Mouse (Mus musculus): ENCODE measurements around the gene Mrps34. TPM values are rescaled to one million over a fixed set of nuclear protein-coding genes. Genes with fewer than 3 reads are reported as not detected.

Gene Mrps34
- total and polyA plus RNA-seq, 3 experiments: 56.5 to 80.5 (median 57.2) TPM

- Histone ChIP-seq H3K36me3 (replicated peaks in 1 of 2; ENCODE audit: control insufficient read depth in 1 of 2, insufficient read depth in 1 of 2, low read length in 1 of 2) (peaks cover 32 to 71% of the 10 kb centered on the region in 2 experiments), H3K27ac (ENCODE audit: insufficient read depth, low read depth) (no peak overlapping the region), H3K4me1 (ENCODE audit: control insufficient read depth in 1 of 2, insufficient read depth in 2 of 2) (peaks cover 16 to 44% of the 10 kb centered on the region in 2 experiments), H3K79me2 (replicated peaks; ENCODE audit: control insufficient read depth, extremely low read depth, insufficient read depth, poor library complexity, severe bottlenecking) (no peaks in the 10 kb centered on the region; the same call in 1 of the 2 replicates), H3K9me3 (replicated peaks; ENCODE audit: low read length) (no peaks in the 10 kb centered on the region), H3K27me3 (replicated peaks) (no peaks in the 10 kb centered on the region), H3K4me3 (replicated peaks in 1 of 3; ENCODE audit: low read depth in 2 of 3, low read length in 2 of 3, poor library complexity in 1 of 3) (no peak overlapping the region), H3K4me2 (ENCODE audit: insufficient read depth, low read depth, poor library complexity, severe bottlenecking) (no peak overlapping the region), H3K9ac (ENCODE audit: insufficient read depth, low read depth) (no peak overlapping the region)
- dilution Hi-C loops (cut with MboI; ENCODE audit: extremely low pct_ligation_motif_present, extremely low pct_unique_long_range_greater_than_20kb, low sequenced_read_pairs): no loop called here
- in situ Hi-C loops (cut with MboI; ENCODE audit: low pct_ligation_motif_present, low pct_unique_long_range_greater_than_20kb, low sequenced_read_pairs): no loop called here
- DNase-seq (ENCODE audit: extremely low read depth): no peak
- no peak for TF ChIP-seq JUN (IDR thresholded peaks at IDR 0.05; ENCODE audit: insufficient read depth, low read depth, low read length)
- TF ChIP-seq NELFE (IDR thresholded peaks at IDR 0.05; ENCODE audit: low read depth, low read length): no peak
- TF ChIP-seq BHLHE40 (IDR thresholded peaks at IDR 0.05; ENCODE audit: low read depth, low read length): no peak
Observed at GRCm38 (mm10) chr17:24860076-24860475, 34.8 kb upstream of the Mrps34 start.

GRCm38 (mm10) chr17:24861785-24862184 is 33.1 kb upstream of the Mrps34 start:
- Histone ChIP-seq H3K4me1 (ENCODE audit: control insufficient read depth in 1 of 2, insufficient read depth in 2 of 2) (peaks cover 0 to 26% of the 10 kb centered on the region in 2 experiments; a peak in 3 of 4 replicates), H3K27ac (ENCODE audit: insufficient read depth, low read depth) (no peak overlapping the region), H3K9ac (ENCODE audit: insufficient read depth, low read depth) (no peak overlapping the region), H3K79me2 (replicated peaks; ENCODE audit: control insufficient read depth, extremely low read depth, insufficient read depth, poor library complexity, severe bottlenecking) (no peaks in the 10 kb centered on the region), H3K27me3 (replicated peaks) (no peaks in the 10 kb centered on the region), H3K4me2 (ENCODE audit: insufficient read depth, low read depth, poor library complexity, severe bottlenecking) (no peak overlapping the region), H3K4me3 (replicated peaks in 1 of 3; ENCODE audit: low read depth in 2 of 3, low read length in 2 of 3, poor library complexity in 1 of 3) (no peak overlapping the region), H3K36me3 (replicated peaks in 1 of 2; ENCODE audit: control insufficient read depth in 1 of 2, insufficient read depth in 1 of 2, low read length in 1 of 2) (peaks cover 42 to 85% of the 10 kb centered on the region in 2 experiments), H3K9me3 (replicated peaks; ENCODE audit: low read length) (no peaks in the 10 kb centered on the region)
- DNase-seq (ENCODE audit: extremely low read depth): no peak
- in situ Hi-C loops (cut with MboI; ENCODE audit: low pct_ligation_motif_present, low pct_unique_long_range_greater_than_20kb, low sequenced_read_pairs) (no loop called here), dilution Hi-C loops (cut with MboI; ENCODE audit: extremely low pct_ligation_motif_present, extremely low pct_unique_long_range_greater_than_20kb, low sequenced_read_pairs) (no loop called here)
- TF ChIP-seq ZC3H11A (IDR thresholded peaks at IDR 0.05; ENCODE audit: low read depth, low read length) (no peak), MAFK (IDR thresholded peaks at IDR 0.05; ENCODE audit: insufficient replicate concordance, low read length) (no peak), E2F4 (IDR thresholded peaks at IDR 0.05; ENCODE audit: insufficient replicate concordance, low read depth, low read length) (no peak), RCOR1 (conservative IDR thresholded peaks at IDR 0.05; ENCODE audit: low read depth, low read length) (no peak), SMC3 (IDR thresholded peaks at IDR 0.05; ENCODE audit: low read depth, low read length) (no peak), TCF12 (IDR thresholded peaks at IDR 0.05; ENCODE audit: low read depth, low read length) (no peak)

- H3K27me3 ChIP-seq (replicated peaks): no peaks in the 10 kb centered on the region
- in situ Hi-C loops (cut with MboI; ENCODE audit: low pct_ligation_motif_present, low pct_unique_long_range_greater_than_20kb, low sequenced_read_pairs) (no loop called here), dilution Hi-C loops (cut with MboI; ENCODE audit: extremely low pct_ligation_motif_present, extremely low pct_unique_long_range_greater_than_20kb, low sequenced_read_pairs) (no loop called here)
- H3K4me2 ChIP-seq (ENCODE audit: insufficient read depth, low read depth, poor library complexity, severe bottlenecking): no peak within 1 kb of the TSS
- H3K4me1 ChIP-seq (ENCODE audit: control insufficient read depth in 1 of 2, insufficient read depth in 2 of 2): no peaks in the 10 kb centered on the region
- no peaks in the 10 kb centered on the region for H3K79me2 ChIP-seq (replicated peaks; ENCODE audit: control insufficient read depth, extremely low read depth, insufficient read depth, poor library complexity, severe bottlenecking)
- no peak for DNase-seq (ENCODE audit: extremely low read depth)
- H3K9me3 ChIP-seq (replicated peaks; ENCODE audit: low read length): no peaks in the 10 kb centered on the region
- no peak within 1 kb of the TSS for H3K4me3 ChIP-seq (replicated peaks in 1 of 3; ENCODE audit: low read depth in 2 of 3, low read length in 2 of 3, poor library complexity in 1 of 3)
- no peak within 1 kb of the TSS for H3K9ac ChIP-seq (ENCODE audit: insufficient read depth, low read depth)
- H3K36me3 ChIP-seq (replicated peaks in 1 of 2; ENCODE audit: control insufficient read depth in 1 of 2, insufficient read depth in 1 of 2, low read length in 1 of 2): peaks cover 35 to 91% of the 10 kb centered on the region in 2 experiments
- no peak within 1 kb of the TSS for H3K27ac ChIP-seq (ENCODE audit: insufficient read depth, low read depth)
- no peak for TF ChIP-seq MAFK (IDR thresholded peaks at IDR 0.05; ENCODE audit: insufficient replicate concordance, low read length)
- TF ChIP-seq EP300 (IDR thresholded peaks at IDR 0.05; ENCODE audit: low read length): no peak
- TF ChIP-seq MAX (IDR thresholded peaks at IDR 0.05; ENCODE audit: low read length): no peak
- no peak for TF ChIP-seq NRF1 (IDR thresholded peaks at IDR 0.05; ENCODE audit: low read depth, low read length)
- TF ChIP-seq ELF1 (IDR thresholded peaks at IDR 0.05; ENCODE audit: low read depth, low read length): no peak
- TF ChIP-seq CTCF (conservative IDR thresholded peaks at IDR 0.05 in 1 of 2, IDR thresholded peaks at IDR 0.05 in 1 of 2; ENCODE audit: low read depth in 2 of 2, low read length in 2 of 2): no peak
- no peak for TF ChIP-seq HCFC1 (IDR thresholded peaks at IDR 0.05; ENCODE audit: low read depth, low read length)
- no peak for TF ChIP-seq KAT2A (IDR thresholded peaks at IDR 0.05; ENCODE audit: insufficient replicate concordance, low read length)
- TF ChIP-seq PAX5 (IDR thresholded peaks at IDR 0.05; ENCODE audit: low read length): no peak
Observed at GRCm38 (mm10) chr17:24865776-24866175, 29.1 kb upstream of the Mrps34 start, which contains the start of gene Igfals. Gene Igfals (plus strand): TSS chr17:24865997.
